Mouse (Mus musculus) spleen, postnatal 14 days (tissue): ENCODE measurements around the gene Pon3.

Experiments used
- DNase-seq, 2 experiments: peaks; one replicate each; pipeline ENCODE4 v3.0.0; 2021 to 2022; ENCODE audit warnings: low spot score in 2 of 2

The Pon3 gene

DNA sequence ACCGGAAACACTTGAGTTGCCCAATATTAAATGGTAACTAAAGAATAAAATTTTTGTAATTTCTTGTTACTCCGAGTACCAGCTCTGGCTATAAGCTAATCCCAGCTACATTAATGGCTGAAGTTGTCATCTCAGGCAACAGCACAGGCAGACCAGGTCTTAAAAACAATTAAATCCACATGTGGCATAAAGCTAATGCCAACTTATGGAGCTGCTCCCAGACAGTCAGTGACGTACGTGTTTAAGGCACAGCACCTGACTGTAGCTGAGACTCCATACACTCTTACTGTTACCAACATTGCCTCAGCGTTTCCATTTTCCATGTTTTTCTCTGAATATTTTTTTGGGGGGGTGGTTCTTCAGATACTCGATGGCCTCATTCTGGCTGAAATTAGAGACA, 76.9 kb downstream of the Pon3 start:
- no peak for DNase-seq

DNA sequence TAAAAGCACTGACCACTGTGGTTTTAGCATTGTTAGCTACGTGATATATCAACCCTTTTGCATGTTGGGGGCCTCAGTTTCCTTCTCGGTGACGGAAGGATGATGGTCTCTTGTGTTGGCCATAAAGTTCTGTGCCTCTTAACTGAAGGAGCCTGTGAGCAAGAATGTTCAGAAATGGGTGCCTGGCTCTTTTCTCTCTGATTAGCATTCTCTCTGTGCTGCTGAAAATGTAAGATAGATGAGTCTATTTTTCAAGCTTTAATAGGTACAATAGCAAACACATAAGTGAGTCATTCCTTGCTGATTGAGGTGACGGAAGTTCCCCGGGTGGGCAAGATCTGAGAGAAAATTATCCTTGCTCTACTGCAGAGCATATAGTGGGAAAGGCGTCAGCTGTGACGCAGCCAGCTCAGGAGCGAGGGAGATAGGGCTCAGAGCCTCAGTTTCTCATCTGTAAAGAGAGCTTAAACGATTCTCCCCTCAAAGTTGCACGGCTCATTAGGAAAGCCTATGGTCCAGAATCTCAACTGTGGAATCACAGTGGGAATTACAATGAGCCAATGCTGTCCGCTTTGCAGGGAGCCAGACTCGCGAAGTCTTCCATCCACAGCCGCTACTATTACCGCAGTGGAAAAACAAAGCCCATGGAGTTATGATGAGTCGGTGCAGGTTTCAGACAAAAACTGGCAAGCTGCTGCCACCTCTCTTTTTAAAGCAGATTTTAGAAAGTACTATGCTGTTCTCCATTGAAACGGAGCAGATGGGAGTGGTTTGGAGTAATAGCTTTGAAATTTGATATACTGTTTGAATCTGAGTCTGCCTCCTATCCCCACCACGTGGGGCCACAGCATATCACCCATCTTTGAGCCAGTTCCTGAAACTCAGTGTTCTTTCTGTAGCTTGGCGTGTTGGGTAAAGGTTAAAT, 77.9 kb downstream of the Pon3 start:
- DNase-seq, result no peak

- no peak for DNase-seq
Measured at GRCm38 (mm10) chr6:5174179-5174812, 81.8 kb downstream of the Pon3 start.

- no peak for DNase-seq
Measured at GRCm38 (mm10) chr6:5172571-5172970, 83.5 kb downstream of the Pon3 start.

DNA sequence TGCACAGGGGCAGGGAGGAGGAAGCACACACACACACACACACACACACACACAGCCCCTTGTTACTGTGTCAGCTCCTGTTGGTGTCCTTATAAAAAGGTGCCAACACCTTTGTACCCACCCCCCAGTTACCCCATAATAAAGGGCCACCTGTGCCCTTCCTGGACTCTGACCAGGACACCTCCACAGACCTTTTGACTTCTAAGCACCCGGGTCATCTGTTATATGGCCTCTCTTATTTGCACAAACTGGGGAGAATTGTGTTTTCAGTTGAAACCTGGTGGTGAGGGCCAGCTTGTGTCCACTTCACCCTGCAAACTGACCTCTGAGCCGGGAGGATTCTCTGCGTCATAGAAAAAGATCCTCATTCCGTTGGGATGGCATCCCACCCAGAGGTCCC, 84.7 kb downstream of the Pon3 start:
- DNase-seq, result no peak
